Mouse (Mus musculus) right cerebral cortex, postnatal 14 days (tissue): Measurements from ENCODE around the gene Acot7.
A peak's percentile ranks its signal among the peaks of the same experiment; 100 is the strongest.

ENCODE experiments used
- DNase-seq: peaks from one replicate; pipeline ENCODE4 v3.0.0; 2022

Acot7 gene

DNA sequence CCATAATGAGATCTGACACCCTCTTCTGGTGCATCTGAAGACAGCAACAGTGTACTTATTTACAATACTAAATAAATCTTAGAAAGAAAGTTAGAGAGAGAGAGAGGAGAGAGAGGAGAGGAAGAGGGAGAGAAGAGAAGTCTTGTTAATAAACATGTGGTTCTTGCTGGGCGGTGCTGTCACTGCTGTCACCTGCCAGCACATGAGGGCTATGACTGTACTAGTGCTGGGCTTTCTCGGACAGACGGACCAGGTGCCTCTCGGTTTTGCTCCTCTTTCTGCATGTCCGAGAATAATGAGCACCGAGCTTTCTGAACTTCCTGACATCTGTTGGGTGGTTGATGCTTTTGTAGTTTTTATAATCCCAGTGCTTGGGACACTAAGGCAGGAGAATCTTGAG is 72.7 kb downstream of the Acot7 start:
- DNase-seq, result no peak

DNA sequence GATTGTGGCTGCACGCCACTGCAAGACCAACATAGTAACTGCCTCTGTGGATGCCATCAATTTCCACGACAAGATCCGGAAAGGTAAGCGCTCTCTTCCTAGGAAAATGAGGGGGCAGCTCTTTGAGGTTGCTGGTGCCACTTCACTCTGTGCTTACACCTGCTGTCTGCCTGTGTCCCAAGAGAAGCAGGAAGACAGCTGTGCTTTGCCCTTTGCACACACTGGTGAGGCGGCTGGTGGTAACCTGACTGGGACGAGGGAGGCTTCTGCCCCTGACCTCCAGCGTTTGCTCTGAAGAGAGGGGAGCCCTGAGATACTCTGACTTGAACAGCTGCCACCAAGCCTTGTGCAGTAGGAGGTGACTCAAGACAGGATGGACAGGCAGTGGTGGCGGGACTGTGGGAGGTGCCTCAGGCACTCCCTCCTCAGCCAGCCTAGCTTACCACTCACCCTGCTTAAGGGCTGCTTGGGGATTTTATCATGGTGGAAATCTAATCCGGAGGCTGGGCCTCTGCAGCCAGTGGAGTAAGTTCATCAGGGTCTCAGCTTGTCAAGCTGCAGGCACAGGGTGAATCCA is 75.3 kb downstream of the Acot7 start:
- DNase-seq, result no peak

DNA sequence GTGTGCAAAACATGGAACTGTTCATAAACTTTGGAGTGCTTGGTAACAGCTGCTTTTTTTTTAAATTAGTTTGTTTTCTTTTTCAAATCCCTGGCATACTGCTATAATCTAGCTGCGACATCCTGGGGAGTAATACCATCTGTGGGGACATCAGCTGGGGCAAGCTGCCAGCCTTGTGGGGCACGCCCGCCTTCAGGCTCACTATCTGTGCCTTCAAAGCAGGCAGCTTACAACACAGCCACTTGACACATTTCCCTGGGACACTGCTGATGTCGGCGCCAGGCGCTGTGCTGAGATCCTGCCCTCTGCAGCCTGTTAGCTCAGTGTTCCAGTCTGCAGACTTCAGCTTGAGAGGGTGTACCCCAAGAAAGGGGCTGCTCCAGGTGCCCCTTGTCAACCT is 79.1 kb downstream of the Acot7 start:
- DNase-seq, result peak; percentile 83

DNA sequence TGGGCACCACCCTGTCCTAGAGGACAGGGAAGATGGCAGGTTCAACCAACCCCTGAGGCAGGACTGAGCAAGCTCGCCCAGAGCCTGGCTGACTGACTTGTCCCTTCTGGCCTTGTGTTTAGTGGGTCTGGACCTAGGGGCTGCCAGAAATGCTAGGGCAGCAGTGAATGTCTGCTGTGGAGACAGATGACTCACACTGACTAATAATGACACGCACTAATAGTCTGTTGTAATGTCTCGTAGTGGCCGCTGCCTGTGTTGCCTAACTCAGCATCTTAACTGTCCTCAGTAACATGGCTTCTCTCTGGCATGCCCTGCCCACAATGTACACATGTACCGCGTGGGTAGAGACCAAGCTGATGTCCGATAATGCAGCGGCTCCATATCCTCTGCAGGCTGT is 82.5 kb downstream of the Acot7 start:
- no peak for DNase-seq

DNA sequence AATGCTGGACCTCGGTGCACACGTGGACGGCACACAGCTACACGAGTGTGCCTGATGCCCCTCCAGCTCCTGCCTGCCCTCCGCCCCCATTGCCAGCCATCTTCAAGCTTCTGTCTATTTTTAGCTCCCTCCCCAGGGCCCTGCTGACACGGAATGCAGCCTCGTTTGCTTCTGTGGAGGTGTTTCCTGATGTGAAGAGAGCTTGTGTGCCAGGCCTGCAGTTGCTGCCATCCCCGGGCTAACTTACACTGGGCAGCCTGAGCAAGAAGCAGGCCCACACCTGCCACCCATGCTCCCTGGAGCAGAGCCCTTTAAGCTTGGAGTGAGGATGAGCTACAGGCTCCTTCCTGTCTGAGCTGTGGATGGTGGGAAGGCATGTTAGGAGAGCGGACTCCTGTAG is 84.3 kb downstream of the Acot7 start:
- DNase-seq, result no peak

DNA sequence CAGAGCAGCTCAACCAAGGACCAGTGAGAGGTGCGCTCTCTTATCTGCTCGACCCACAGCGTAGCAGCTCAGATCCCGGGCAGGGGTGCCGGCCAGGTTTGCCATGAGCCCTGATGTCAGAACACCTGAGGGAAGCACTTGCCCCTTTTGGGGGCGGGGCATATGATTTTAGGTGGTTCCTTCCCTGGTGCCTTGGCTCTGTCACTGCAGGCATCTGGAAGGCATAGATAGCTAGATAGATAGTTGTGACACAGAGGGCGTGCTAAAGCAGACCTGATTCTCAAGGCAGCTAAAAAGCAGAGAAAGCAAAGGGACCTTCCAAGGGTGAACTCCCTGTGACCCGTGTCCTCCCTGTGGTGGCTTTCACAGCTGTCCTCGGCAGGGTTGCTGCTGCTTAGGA is 85.2 kb downstream of the Acot7 start:
- DNase-seq, result no peak

DNA sequence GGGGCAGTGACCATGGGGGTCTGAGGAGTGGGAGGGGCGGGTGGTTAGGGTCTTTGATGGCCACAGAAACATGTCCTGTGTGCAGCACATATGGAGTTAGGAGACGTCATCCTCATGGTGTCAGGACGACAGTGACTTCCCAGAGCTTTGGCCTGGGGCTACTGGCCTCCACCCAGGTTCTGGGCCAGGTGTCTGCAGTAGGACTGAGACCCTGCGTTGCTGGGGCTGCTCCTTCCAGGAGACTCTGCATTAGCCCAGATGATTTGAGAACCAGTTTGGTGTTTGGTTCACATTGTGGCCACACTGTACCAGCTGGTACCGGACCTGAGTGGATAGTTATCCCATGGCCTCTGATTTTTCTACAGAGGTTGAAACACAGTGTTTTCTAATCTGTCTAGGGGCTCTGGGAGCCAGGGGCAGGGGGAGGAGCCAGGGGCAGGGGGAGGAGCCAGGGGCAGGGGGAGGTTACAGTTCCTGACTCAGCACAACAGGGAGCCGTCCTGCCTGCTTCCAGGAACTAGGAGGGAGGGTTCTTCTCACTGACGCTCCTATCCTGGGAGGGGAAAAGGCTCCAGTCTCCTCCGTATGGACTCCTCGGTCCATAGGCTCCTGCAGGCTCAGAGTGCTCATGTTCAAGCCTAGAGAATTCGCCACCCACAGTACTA is 85.7 kb downstream of the Acot7 start:
- no peak for DNase-seq

DNA sequence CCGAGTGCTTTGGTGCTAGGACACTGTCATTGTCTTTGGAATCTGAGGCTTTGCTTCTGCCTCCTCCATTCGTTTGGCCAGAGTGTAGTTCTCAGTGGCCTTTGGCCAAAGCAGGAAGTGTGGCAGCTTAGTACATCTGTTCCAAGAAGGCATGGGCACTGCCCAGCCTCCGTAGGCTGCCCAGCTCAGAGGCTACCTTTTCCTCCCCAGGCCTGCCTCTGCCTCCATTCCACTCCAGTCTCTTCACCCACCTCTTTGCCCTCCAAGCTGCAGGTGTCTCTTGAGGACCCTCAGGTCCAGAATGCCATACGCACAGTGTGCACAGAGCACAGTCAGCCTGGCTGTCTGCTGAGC is 86.2 kb downstream of the Acot7 start:
- no peak for DNase-seq

DNA sequence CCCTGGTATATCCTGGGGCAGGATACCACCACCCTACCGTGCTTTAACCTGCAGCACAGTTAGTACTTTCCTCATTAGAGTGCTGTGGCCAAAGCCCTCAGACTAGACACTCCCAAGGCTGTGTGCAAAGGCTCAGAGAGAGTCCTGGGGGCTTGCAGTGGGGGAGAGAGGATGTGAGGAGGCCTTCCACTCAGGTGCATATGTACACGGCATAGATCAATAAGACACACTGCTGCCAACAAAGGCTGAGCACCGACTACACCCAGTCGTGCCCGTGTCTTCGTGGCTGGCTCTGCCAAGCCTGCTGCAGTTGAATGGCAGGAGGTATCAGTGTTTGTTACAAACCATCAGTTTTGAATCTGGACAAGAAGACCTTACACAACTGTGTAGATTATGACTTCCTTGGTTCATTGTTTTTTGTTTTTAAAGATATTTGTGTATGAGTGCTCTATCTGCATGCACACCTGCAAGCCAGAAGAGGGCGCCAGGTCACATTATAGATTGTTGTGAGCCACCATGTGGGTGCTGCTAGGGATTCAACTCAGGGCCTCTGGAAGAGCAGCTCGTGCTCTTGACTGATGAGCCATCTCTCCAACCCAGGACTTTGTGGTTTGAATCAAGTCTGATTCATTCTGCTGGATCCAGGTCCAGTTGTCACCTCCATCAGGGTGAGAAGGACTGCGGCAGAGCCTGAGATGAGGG is 87.1 kb downstream of the Acot7 start:
- DNase-seq, result no peak

DNA sequence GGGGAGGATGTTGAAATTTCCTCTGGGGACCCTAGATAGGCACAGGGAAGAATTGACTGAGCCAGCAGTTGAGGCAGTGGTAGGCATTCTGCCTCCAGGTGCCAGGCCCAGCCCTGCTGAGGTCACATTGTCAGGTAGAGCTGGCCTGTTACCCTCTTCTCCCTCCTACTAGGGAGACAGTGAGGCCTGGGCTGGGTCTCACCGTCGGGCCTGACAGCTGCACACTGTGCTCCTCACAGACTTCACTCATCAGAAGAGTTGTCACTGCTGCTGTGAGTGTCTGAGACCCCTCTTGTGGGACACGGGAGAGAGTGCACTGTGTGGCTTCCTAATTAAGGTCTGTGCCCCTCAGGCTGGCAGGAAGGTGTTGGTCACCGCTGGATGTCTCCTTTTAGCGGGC is 87.9 kb downstream of the Acot7 start:
- no peak for DNase-seq

DNA sequence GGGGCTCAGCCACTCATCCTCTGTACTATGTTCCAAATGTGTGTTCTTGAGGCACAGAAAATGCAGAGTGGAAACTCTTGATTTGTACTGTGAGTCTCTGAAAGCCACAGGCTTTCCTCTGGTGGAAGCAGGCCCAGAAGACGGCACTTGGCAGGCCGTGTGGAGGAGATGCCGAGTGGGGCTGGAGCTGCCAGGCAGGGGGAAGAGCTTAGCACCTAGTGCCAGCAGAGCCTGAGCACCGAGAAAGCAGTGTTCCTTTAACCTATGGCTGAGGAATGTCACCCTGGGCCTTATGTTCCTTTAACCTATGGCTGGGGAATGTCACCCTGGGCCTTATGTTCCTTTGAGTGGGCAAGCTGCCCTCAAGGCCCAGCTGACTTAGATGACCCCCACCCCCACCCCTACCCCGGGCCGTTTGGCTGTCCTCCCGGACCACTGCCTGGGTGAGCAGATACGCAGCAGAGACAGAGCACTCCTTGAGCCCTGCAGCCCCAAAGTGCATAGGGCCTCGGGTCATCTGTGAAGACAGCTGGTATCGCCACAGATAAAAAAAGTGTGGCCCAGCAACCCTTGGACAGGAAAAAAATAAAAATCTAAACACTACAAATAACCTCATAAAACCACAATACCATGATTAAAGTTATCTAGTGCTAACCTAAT is 88.4 kb downstream of the Acot7 start:
- DNase-seq, result no peak

DNA sequence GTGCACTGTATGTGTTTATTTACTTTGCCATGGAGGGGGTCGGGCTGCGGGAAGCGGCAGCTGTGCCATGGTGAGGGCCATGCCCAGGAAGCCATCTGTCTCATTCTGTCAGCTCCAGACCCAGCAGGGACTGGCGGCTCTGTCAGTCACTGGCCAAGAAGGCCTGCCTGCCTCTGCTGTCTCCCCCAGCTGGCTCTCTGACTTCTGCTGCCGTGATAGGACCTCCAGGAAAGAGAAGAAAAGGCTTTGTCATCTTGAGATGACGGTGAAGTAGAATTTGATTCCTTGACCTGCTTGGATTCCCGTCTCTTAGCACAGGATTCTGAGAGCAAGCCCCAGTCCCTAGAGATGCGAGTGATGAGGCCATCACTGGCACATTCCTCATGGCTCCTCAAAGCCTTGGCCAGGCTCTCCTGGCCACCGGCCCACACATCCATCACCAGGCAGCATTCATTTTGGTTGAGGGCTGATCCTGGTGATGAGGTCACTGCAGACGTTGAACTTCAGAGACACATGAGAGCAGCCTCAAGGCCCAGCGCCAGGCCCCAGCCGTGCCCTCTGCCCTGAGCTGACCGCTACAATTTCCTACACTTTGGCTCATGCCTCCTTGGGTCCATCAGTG is 89.9 kb downstream of the Acot7 start:
- DNase-seq, result no peak

DNA sequence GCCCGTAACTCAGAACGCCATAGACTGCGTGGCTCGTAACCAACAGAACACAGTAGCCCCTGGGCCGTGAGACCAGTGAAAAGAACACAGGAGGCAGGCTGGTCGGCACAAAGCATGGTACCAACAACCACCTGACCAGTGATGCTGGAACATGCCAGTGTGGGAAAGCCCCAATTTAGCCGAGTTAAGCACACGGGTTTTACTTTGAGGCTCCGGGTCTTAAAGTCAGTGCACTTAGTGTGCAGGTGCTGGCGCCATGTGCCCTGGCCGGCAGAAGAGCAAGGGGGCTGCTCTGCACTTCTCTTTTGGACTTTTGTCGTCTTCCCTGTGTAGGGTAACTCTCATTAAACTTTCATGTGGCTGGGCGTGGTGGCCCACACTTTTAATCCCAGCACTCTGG is 92.0 kb downstream of the Acot7 start:
- DNase-seq, result no peak

DNA sequence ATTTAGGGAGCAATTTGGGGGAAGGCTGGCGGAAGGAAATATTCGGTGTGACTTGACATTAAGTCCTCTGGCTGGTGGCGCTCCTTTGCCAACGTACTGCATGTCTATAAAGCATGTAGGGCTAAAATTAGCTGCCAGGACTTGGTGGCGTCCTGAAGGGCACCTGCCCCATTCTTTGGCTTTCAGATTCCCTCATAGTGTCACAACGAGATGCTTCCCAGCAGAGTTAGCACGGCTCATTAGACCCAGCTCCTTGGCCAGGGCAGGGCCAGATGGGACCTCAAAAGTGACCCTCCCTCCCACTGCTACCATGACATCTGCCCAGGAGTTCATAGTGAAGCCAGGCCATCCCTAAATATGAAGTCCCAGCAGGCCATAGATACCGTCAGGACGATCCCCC is 92.7 kb downstream of the Acot7 start:
- no peak for DNase-seq

DNA sequence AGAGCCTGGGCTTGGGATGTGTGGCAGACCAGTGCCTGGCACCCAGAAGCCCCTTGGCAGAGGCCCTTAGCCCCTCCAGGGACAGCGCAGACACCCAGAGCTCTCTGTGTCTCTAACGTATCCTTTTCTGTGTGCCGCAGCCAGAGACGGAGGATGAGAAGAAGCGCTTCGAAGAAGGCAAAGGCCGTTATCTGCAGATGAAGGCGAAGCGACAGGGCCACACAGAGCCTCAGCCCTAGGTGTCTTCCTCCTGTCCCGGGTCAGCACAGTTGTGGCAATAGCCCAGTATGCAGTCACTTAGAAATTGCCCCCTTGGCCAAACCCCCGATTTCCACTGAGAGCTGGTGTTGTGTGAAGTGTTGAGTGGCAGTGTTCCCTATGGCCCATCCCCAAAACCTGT is 93.4 kb downstream of the Acot7 start:
- DNase-seq, result no peak

DNA sequence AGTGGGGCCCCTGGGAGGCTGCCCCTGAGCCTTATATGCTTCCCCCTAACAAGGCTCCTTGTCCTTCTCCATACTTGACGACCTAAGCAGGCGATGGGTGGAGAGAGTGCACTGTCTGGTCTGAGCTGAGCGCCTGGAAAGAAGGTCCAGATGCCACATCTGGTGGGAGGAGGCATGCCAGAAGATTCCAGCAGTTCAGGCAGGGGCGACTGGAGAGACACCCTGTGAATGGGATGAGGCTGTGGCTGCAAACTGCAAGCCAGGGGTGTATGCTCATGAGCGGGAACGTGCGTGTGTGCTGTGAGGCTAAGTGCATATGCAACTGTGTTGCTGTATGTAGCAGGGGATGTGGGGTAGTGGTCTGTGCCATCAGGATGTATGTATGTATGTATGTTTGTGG is 94.1 kb downstream of the Acot7 start:
- DNase-seq, result no peak

DNA sequence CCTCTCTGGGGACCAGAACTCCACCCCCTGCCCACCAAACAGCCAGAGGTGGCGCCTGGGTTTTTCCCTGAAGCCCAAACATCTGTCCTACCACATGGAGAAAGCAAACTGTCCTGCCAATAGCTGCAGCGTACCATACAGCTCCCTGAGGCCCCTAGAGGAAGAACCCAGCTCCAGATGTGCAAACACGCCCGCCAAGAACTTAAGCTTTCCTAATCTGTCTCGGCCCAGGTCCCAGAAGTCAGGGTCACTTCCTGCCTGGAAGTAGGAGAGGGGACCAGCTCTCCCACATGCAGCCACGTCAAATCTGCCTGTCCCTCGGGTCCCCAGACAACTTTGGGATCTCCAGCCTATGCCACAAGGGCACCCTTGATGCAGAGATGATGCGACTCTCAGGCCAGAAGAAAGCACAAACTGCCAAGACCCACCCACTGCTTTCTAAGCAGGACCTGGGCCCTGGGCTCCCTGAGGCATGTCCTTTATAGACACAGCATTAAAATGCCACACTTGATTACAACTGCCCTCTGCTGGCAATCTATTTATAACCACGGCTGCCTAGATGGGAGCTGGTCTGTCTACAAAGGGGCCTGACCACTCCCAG is 94.6 kb downstream of the Acot7 start:
- no peak for DNase-seq

DNA sequence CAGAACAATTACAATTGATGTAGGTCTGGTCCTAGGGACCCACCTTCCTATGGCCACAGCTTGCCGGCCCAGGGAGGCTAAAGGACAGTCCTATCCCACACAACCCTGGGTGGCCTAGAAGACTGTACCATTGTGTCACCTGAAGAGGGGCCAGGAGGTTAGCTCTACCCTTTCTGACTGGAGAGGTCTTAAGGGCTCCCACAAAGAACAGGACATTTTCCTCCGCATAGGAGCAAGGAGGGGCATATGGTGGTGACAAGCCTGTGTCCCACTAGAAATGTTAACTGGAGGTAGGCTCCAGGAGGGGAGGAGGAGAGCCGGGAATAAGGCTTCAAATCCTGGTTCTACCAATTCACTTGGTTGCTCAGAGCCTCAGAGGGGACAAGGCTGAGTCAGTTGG is 95.3 kb downstream of the Acot7 start:
- DNase-seq, result no peak

DNA sequence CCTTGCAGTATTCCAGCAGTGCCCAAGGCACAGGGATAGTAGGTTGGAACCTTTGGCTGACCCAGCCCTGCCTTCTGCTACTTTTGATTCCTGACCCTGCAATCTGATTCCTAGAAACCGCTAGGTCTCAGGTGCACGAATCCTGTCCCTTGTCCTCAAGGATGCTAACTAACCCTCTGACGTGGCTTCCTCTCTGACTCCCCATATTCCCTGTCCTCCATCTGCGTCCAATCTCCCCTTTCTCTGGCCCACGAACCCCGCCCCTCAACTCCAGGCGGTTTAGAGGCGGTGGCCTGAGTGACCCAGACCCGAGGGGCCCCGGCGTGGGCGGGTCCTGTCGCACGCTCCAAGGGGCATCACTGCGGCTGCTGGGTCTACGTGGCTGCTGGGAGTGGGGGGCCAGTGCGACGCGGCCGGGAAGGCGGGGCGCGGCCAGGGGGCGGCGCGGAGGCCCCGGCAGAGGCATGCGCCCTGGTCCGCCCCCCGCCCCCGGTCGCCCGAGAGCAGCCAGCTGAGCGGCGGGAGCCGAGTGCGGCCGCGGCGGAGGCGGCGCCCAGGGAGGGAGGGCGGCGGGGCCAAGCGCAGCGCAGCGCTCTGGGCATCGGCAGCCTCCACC is 95.8 kb downstream of the Acot7 start, which contains the start of gene Gpr153:
Gene Gpr153 (plus strand): TSS at position 612 of the 616 bp plus-strand sequence.
- peak; percentile 66 for DNase-seq

DNA sequence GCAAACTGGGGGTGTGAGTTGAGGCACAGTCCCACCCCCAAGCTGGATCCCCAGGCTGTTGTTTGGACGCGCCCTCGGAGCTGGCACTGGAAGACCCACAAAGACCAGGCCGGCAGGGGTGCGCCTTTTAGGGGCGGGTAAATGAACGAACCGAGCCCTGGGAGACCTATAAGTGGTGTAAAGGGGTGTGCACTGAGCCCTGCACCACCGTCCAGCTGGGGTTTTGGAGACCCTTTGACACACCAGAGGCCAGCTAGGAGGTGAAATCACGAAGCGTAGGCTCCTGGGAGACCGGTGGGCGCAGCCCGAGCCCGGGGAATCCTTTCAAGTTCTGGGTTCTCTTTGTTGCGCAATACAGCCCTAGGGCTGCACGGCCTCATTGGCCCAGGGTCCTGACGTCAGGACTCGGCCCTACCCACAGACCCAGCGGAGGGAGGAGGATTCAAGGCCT is 96.8 kb downstream of the Acot7 start:
- no peak for DNase-seq

DNA sequence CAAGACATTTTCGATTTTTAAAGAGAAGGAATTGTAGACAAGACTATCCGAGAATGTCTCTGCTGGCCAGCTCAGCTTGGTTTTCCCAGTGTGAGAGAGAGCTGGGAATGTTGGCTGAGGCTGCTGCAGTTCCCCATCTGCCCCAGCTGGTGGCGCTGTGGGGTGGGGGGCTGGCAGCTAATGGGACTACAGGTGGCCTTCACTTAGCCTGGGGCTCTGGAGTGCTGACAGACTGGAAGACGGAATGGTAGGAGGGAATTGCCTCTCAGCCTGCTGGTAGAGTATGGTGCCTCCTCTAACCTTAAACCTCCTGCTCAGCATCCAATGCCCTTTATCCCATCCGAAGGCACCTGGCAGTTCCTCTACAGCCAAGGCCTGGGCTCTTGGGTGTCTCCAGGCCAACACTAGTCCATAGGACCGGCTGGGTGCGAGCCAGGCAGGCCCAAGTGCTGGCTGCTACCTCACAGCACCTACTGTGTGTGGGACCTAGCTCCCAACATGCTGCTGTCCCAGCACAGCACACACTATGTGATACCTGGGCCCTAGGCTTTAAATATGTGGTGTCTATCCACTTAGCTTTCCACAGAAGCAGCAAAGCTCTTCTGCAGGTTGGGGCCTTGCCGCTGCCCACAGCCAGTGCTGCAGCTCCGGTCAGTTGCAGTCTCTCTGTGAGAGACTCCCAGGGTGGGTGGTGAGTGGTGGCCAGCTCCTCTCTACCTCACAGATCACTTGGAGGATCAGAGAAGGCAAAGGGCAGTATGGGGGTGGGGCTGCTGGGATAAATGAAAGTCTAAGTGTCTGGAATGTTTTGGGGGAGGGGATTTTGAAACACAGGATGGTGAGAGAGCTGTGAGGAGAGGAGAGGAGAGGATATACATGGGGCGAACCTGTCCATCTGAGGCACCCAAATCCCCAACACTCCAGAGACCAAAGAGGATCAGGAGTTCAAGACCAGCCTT is 98.7 kb downstream of the Acot7 start:
- DNase-seq, result no peak
